Mouse (Mus musculus) E14TG2a.4 (cell line): Measurements from ENCODE around the gene Ghr.

Experiments used
- CTCF ChIP-seq: conservative IDR thresholded peaks from 2 replicates; pipeline ENCODE4 v1.5.1; 2014; ENCODE audit warnings: low read length
- POU5F1 ChIP-seq: IDR thresholded peaks from 2 replicates; pipeline ENCODE4 v1.6.1; 2014; ENCODE audit warnings: low read length, borderline replicate concordance

GRCm38 (mm10) chr15:3514027-3514426, 69.3 kb downstream of the Ghr start:
- TF ChIP-seq CTCF (no peak), POU5F1 (no peak)
